Mouse (Mus musculus) C2C12 (cell line): ENCODE results near the gene Foxd3.

Source experiments
- CTCF ChIP-seq: IDR thresholded peaks from one replicate; pipeline ENCODE4 v1.5.1; 2011; ENCODE audit not compliant: control insufficient read depth, insufficient read depth, insufficient read length
- MAX ChIP-seq: IDR thresholded peaks from one replicate; pipeline ENCODE4 v1.6.1; 2011; ENCODE audit warnings: mild to moderate bottlenecking, control low read depth
- MYOD1 ChIP-seq: IDR thresholded peaks from one replicate; pipeline ENCODE4 v1.6.1; 2011; ENCODE audit warnings: low read depth; ENCODE audit not compliant: control insufficient read depth, insufficient read length
- USF1 ChIP-seq: IDR thresholded peaks from one replicate; pipeline ENCODE4 v1.6.1; 2011; ENCODE audit warnings: low read depth, mild to moderate bottlenecking, control low read depth, moderate library complexity

GRCm38 (mm10) chr4:99653608-99654221, 2.4 kb upstream of the Foxd3 start:
- no peak for TF ChIP-seq MAX
- no peak for TF ChIP-seq MYOD1
- no peak for TF ChIP-seq CTCF
- TF ChIP-seq USF1: no peak
